Mouse (Mus musculus) thymus, postnatal 4 days (tissue): ENCODE measurements around the gene Zcchc2.

Experiments
- DNase-seq: peaks from one replicate; pipeline ENCODE4 v3.0.0; 2021

The Zcchc2 gene

DNA sequence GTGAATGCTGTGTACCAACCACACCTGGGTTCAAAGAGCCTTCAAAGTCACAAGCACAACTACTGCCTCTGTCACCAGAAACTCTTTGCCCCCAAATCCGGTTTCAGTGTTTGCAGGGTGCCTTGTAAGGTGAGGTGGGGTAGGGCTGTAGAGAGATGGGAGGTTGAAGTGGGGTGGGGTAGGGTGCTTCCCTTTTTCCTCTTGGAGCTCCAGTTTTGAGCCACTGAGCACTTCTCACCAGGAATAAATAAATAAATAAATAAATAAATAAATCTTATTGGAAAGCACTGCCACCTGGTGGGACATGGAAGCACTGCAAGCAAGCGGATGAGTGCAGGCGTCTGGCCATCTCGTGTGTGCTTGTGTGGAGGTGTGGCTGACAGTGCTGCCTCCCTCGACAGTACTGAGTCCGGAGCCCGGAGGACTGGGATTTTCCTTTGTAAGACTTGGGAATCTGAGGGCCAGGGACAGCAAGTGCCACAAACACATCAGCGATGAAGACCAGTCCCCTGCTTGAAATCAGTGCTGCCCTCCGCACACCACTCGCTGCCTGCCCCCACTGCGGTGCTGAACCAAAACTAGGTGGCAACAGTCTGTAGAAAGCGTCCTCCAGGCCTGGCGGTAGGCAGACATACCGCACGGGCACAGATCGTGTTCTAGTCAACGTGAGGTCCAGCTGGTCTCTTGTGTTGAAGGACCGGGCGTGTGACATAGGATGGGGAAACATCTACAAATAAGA is 46.8 kb downstream of the Zcchc2 start:
- peak; percentile 76 for DNase-seq

DNA sequence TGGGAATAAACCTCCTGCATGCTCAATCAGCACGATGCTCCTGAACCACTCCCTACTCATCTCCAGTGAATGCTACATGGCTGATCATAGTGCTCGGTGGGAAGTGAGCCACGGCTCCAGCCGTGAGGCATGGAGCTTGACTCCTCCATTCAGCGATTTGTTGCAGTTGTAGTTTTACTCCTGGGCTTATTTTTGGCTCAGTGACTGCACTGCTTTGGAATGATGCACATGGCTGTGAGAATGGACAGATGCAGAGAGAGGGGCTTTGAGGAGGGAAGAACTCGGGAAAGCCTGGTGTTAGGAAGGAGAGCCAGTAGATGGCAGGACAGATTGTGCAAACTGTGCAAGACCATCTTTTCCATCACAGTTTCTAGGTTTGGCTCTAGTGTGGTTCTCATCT is 49.1 kb downstream of the Zcchc2 start:
- no peak for DNase-seq

DNA sequence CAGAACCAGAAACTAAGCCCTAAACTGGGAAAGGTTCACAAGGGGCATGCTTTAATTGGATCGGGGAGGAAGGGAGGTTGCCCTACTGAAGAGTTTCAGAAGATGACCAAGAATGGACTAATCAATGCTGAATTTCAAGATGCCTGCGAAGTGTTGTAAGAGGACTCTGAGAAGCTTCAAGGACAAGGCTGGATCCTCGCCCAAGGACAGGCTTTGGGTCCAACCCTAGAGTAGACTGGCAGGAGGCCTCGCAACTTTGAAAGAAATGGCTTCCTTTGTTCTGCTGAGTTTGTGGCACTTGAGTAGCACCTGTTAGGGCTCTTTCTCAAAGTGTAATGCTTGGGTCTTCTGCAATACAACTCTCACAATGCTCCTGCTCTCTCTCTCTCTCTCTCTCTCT is 50.1 kb downstream of the Zcchc2 start:
- no peak for DNase-seq

DNA sequence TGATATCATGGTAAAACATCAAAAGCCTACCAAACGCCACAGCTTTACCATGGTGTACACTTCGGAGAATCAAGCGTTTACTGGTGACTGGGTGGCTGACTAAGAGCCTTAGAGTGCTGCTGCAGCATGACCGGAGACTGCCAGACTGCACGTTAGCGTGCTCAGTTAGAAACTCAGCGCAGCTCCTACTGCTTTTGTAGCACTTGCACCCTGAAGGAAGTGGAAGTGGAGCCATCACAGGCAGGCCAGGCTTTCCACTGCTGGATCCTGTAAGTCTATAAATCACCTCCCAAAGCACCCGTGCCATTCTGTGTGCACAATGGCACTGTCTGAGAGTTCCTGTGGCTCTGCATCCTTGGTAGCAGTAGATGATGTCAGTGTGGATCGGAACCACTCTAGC is 52.0 kb downstream of the Zcchc2 start:
- no peak for DNase-seq

DNA sequence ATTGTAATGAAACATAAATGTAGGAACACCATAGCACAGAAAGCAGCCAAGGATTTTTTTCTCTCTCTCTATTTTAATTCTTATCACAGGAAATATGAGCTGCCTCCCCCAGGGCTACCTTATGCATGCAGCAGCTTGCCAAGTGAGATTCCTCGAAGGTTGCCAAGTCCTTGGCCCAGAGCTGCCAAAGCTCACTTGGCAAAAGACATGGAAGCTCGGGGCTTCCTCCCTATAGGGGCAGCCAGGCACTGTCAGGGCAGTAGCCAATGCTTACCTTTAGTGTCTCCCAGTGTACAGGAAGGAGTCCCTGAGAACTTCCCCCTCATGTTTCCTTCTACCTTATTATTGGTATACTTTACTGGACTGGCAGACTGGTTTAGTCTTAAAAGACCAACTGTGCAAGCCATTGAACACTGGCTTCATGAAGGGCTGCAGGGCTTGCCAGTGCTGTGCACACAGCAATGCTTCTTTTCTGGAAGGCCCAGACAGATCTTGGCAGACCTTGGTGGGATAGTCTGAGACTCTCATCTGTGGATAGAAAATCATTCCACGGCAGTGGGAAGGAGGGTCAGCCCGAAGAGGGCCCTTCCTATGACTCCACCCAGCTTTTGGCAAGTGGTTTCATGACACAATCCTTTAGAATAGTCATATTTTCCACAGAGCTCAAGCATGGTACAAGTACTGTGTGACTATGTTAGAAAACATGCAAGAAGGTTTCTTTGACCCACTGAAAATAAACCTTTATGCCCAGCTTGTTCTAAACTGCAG is 53.0 kb downstream of the Zcchc2 start:
- no peak for DNase-seq

DNA sequence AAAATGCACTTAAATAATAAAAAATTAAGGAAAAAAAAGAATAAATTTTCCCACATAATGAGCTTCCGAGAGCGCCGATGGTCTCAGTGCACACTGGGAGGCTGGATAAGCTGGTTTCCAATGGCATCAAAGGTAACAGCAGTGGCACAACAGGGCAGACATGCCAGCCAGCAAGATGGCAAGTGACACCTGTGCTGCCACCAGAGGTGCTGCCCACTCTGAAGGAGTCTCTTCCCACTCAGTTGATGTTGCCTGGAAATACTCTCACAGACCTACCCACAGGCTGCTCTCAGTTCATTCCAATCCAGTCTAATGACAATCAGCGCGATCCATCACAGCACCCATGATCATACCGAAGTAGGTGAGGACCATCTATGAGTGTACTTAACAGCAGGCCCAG is 58.8 kb downstream of the Zcchc2 start:
- no peak for DNase-seq

DNA sequence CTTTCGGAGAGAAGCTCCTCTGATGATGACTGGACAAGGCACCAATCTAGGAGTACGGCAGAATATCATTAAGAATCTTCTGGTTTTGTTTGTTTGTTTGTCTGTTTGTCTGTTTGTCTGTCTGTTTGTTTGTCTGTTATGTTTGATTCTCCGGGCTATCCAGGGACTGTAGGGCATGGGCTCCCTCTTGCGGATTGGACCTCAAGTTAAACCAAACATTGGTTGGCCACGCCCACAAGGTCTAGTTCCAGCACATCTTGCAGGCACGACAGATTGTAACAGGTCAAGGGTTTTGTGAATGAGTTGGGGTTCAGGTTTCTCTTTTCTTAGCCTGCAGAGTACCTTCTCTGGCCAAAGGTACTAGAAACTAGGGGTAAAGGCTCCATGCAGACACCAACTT is 64.8 kb downstream of the Zcchc2 start:
- DNase-seq: no peak

DNA sequence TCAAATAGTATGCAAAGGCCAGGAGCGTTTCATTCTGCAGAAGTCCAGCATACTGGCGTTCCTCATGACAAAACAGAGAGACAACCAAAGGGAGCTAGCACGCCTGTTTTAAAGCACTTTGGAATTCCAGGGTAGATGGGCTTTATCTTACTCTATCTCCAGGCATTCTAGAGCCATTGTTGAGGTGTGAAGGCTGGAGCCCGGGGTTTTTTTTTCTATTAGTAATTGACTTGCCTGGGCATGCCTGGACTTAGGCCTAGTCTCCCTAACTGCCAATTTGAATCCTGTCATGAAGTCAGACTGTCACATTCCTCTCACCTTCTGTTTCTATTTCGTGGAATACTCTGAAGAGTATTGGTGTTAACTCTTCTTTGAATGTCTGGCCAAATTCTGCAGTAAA is 68.1 kb downstream of the Zcchc2 start:
- no peak for DNase-seq

DNA sequence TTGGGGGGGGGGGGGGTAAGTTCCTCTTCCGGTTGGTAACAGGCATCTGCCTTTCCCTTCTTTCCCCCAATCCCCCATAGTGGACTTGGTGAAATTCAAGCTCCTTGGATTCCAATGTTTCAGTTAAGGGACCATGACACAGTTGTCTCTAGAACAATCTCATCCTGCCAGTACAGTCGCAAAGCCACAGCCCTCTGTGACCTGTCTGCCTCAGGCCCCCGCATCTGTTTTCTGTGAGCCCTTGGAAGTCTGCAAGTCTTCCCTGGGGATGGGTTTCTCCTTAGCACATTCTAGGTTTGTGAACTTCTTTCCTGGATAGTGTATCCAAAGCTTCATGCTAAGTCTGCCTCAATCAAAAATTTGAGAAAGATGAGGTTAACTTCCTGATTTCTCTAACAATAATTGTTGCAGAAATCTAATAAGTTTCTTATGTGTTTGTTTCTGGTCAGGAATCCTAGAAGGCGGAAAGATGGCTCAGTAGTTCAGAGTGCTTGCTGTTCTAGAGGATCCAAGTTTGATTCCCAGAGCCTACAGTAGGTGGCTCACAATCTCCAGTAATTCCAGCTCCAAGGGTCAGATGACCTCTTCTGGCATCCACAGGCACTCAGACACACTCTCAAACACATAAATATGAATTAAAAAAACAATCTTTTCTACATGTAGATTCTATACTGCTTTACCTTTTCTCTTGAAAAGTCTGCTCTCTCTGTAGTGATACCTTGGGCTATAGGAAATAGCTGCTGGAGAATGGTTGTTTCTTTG is 69.5 kb downstream of the Zcchc2 start:
- no peak for DNase-seq

DNA sequence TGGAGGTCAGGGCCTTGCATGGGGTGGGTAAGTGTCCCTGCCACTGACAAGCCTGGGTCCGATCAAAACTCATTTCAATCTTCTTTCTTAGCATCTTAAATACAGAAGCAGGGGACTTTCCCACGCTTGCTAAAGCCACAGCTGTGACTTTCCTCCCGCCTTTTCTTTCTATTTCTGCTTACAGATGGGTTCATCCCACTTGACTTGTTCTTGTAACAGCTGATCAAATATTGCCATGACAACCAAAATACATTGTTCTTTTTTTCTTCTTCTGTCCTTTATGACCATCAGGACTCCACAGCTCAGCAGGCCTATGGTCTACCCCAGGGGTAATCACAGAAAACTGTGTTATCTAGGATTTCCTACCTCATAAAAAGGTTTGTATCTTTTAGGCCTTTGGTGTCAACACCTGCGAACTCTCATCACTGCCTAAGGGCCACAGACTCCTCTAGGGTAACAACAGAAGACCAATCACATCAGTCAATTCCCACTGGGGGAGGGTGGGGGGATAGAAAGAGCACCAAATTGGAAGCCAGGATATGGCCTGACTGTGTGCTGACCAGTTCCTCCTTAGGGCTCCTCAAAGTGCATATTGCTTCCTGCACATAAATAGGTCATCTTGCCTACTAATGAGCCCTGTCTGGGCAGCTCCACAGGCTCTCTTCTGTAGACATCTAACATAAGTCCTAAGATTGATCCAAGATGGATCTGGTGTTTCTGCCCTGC is 71.1 kb downstream of the Zcchc2 start:
- DNase-seq: no peak

DNA sequence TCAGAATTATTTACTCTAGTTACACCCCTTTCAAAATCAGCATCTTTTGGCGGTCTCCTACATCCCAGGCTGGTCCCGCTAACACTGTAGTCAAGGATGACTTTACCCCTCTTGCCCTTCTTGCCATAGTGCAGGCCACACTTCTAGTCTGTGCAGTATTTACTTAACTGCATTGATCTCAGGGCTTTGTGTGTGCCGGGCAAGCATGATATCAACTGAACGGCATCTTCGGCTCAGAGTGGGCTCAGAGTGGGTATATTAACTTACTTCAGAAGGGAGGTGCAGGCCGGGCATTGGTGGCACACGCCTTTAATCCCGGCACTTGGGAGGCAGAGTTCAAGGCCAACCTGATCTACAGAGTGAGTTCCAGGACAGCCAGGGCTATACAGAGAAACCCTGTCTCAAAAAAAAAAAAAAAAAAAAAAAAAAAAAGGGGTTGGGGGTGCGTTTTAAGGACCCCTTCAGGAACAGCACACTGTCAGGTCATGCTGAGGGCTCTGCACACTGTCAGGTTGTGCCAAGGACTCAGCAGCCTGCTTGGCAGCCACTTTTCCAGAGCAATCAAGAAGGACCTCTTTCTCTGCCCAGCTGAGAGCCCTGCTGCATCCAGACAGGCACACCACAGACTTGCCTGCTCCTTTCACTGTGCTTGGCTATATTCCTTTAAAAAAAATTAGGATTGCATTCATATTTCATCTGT is 72.8 kb downstream of the Zcchc2 start:
- DNase-seq: no peak

DNA sequence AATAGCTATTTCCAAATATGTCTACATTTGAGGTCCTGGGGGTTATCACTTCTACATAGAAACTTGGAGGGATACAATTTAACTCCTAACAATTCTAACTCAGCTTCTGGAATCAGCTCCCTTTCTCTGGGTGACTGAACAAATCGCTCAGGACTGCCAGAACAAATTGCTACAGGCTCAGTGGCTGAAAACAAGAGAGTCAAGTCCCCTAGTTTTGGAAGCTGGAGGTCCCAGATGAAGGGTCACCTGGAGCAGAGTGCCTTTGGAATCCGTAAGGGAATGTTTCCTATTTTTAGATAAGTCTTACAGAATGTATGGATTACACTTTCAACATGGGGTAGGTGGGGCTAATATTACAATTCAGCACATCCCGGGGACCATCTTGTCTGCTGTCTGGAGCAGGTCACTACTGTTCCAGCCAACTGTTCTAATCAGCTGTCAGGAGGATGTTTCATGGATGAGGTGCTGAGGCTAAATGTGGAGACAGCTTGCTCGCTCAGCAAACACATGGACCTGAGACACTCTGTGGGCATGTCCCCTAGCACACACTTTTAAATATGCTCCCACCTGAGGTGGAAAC is 73.5 kb downstream of the Zcchc2 start:
- no peak for DNase-seq

DNA sequence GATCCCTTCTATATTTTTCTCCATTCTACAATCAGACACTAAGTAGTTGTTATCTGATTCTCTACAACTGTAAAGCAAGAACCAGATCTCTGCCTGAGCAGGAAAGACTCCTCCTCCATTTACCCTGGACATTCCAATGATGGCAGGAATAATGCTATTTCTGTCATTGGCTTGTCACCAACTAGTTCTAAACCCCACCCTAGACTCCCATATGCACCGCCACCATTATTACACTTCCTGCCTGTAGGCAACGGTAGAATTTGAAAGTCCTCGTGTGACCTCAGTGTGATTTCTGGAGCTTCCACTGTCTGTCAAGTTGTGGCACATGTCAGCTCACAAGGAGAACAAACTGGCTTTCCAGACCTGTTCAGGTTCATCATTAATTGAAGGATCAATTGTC is 74.1 kb downstream of the Zcchc2 start:
- DNase-seq: no peak

DNA sequence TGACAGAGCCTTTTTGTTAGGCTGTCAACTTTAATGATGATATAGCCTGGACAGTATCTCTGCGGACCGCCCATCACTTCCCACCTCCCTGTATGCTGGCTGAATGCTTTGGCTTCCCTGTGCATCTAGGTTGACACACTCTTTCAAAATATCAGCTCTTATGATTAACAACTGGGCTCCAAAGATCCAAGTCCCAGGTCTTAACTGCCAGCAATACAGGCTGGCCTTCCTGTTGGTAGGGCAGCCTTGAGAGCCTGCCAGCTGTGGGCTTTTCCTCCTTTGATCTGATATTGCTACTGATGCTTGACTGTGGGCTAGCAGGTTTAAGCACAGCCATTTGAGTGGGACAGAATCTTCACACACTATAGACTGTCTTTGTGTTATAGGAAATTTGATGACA is 74.5 kb downstream of the Zcchc2 start:
- no peak for DNase-seq

DNA sequence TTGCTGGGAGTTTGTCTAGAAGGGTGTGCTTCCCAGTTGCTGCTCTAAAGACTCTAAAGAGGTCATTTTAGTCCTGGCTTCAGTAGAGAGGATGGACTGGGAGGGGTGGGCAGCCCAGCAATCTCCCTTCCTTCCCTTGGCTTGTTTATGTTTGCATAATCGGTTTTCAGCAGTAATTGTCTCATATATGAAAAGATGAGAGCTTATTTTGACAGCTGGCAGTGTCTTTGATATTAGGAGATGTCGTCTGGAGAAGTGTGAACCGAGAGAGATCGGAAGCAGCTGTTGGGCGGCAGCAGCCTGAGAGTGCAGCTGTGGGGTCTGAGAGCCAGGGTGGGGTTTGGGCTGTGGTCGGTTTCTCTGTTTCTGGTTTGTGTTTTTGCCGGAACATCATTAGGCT is 75.5 kb downstream of the Zcchc2 start:
- DNase-seq: no peak

DNA sequence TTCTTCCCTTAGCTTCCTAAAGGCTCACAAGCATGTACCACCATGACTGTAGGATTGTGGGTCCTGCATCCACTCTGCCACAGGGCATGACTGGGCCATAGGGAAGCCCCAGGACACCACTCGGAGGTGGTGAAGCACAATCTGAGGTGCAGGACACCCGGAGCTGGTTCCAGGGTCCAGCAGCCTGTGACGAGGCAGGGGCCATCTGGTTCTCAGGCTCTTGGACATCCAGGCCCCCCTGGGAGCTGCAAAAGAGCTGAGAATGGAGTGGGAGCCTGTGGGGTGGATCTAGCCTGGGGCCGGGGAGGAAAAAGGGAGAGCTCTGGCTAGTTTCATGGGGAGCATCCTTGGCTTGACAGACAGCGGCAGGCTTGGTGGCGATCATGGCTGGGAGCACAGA is 77.1 kb downstream of the Zcchc2 start:
- DNase-seq: no peak

DNA sequence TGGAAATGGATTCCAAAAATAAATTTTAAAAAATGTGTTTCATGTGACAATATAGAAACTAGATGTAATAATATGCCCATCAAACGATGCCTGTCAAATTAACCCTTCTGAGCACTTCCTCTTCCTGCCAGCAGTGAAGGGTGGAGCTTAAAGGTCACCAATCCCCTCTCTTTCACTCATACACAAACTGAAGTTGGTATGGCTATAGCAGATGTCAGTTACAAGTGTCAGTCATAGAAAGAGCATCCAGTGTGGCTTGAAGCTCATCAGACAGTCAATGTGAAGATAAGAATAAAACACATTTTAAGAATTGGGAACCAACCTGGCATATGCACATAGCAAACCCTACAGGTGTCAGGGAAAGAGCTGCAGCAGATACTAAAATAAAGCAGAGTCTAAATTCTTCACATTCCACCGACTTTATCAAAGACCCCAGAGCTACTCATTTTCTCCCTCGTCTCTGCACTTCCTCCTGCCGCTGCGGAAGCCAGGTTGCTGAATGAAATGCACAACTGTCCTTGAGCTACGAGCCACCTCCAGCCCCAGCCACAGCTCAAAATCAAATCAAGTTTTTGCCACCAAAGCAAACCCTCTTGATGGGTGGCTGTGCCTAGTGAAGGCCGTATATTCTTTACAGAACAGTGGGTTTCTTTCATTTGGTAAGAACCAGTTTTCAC is 79.8 kb downstream of the Zcchc2 start:
- DNase-seq: no peak

DNA sequence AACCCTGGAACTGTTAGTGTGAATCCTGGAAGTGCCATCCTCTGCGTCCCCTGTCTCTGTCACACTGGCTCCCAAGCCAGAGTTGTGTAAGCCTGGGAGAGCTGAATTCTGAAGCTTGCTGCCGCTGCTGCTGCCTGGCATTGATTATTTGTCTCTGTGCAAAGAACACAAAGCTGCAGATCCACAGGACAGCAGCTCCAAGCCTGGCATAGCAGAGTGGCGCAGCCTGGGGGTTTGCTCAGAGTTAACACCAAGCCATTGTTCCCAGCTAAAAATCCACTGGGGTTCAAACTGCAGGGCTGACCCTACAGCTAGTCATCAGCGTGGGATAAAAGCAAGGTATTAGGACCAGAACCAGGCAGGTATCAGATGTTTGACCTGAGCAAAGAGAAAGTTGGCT is 80.6 kb downstream of the Zcchc2 start:
- DNase-seq: no peak

DNA sequence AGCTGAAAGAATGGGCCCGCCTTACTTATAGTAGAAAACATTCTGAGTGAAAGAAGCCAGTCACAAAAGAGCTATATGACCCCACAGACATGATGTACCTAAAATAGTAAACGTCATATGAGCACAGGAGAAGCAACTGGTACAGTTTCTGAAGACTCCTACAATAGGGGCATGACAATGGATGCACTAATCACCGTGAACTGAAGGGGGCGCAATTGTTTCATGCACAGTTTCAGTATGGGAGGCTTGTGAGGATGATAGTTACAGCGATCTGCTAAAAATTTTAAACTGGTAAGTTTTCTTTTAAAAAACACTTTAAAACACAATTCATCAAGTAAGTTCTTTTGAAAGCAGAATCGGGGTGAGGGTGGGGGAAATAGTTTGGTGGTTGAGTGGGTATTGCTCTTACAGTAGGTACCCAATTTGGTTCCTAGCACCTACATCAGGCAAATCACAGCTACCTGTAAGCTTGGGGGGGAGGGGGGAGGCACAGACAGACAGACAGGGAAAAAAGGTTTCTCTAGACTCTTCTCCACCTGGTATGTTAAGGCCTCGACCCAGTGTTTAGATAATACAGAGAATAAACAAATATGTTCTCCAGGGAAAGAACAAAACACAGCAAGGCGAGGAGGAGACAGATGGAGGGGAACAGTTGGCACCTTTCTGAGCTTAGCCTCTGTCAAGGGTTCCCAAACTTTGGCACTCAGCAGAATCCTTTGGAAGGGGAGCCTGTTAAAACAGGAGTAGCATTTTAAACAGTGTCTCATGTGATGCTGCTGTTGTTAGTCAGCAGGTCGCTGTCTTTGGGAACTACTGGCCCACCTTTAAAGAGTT is 81.2 kb downstream of the Zcchc2 start:
- peak; percentile 90 for DNase-seq

DNA sequence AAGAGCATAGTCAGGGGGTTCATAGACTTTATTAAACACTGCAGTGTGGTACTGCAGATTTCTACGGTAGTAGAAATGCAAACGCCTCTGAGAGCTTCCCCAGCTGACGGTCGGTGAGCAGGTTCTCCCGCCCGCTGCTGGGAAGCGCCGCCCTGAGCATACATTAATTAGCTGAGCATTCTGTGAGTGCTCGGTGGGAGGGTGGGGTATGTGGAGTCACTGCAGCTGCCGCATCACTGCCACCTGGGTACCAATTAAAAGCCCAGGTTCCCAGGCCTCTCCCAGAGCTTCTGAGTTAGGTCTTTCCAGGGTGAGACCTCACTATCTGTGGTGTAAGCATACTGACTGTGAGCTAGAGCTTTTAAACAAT is 81.8 kb downstream of the Zcchc2 start:
- DNase-seq: no peak

DNA sequence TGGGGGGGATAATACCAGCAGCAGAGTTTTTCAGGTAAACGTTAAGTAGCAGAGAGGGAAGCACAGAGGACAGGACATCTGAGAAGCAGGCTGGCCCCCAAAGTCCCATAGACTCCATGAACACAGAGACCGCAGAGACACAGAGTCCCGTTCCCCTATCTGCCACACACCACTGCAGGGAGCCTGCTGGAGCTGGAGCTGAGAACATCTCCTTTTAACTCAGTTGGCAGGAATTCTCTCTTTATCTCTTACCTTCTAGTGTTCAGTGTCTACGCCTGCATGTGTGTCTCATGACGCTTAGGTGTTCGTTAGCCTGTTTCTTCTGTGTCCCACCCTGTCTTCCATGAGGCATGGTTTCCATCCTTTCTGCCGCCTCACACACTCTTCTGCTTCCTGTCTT is 83.0 kb downstream of the Zcchc2 start:
- DNase-seq: no peak
